Mouse (Mus musculus) adrenal gland, postnatal 25 days (tissue): ENCODE data around the gene Prkag3. TPM values are rescaled to one million over a fixed set of nuclear protein-coding genes. Genes with fewer than 3 reads are reported as not detected.
A peak's percentile ranks its signal among the peaks of the same experiment; 100 is the strongest.

Experiments
- DNase-seq: peaks from one replicate; pipeline ENCODE4 v3.0.0; 2021; ENCODE audit warnings: mixed read lengths
- total RNA-seq: library from RNA; stranded (reverse); gene quantifications from 2 replicates; pipeline ENCODE4 v1.2.3, GENCODE M21; 2021

Gene Prkag3
- total RNA-seq, 1 experiment from 2014 or later: not detected

GRCm38 (mm10) chr1:74759773-74760172 lies 10.8 kb upstream of the Prkag3 start:
- DNase-seq: no peak

- DNase-seq: no peak
Measured at GRCm38 (mm10) chr1:74754175-74754785, 5.3 kb upstream of the Prkag3 start.

DNA sequence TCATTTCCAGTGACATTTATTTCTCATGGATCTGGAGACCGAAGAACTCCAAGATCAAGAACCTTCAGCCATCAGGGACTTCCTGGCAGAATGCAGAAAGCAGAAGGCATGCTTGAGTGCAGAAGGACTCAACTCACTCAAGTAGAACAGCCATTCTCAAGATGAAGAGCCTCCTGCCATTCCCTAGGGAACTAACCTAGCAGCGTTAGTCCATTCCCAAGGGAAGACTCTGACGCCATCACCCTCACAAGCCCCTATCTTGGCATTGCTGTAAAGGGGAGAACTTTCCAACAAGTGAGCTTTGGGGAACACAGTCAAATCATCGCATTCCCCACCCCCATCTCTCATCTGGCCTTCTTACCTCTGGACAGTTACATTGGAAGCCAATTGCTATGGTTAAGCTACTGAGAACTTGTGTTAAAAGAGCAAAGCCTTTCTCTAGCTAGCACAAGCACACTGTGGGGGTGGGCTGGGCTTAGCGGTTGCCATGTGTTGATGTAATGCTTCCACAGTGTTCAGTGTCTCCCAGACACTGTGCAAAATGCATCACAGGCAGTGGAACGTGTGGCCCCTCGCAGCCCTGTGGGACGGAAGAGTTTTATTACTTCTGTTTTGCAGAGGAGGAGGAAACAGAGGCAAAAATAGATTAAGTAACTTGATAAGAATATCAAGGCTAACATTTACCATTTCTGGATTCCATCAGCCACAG lies 4.4 kb upstream of the Prkag3 start:
- DNase-seq: no peak

- DNase-seq: no peak
Measured at GRCm38 (mm10) chr1:74752833-74753232, 3.8 kb upstream of the Prkag3 start.

GRCm38 (mm10) chr1:74752150-74752549 lies 3.1 kb upstream of the Prkag3 start:
- no peak for DNase-seq

DNA sequence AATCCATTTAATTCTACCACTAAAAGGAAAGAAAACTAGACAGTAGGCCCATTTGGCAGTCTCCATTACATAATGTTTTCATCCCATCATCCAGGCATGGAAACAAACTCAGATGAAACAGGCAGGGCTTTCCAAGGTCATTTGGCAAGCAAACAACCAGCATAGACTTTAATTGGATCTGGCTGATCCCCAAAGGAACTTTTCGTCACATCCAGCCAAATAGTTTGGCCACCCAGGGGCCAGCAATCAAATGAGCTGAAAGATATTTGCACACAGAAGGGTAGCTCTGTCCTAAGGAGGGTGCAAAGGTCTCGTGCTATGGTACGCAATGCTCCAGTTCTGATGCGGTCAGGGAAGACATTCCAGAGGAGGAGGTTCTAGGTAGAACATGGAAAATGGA lies 1.7 kb upstream of the Prkag3 start:
- no peak for DNase-seq

DNA sequence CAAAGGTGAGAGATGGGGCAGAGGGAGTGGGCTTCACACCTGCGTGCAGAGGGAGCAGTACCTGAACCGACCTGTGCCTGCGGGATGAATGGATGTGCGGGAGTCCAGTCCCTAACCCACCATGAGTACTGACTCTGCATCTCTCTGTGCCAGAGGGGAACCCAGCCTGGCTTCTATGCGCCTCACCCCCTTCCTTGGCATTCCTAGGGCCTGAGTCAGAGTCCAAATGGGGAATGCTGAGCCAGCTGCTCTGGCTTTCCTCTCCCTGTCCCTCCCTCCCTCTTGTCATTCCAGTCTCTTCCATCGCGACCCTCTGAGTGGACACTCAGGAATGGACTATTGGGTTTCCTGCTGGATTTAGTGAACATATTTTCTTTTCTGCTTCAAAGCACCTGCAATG lies 280 bp upstream of the Prkag3 start:
- DNase-seq: peak; percentile 56

- no peak for DNase-seq
Measured at GRCm38 (mm10) chr1:74747335-74747734, 1.7 kb downstream of the Prkag3 start.

GRCm38 (mm10) chr1:74740846-74741245 lies 8.2 kb downstream of the Prkag3 start:
- DNase-seq: no peak

GRCm38 (mm10) chr1:74737500-74737899 lies 11.5 kb downstream of the Prkag3 start:
- no peak for DNase-seq

- no peak for DNase-seq
Measured at GRCm38 (mm10) chr1:74736977-74737376, 12.0 kb downstream of the Prkag3 start.

DNA sequence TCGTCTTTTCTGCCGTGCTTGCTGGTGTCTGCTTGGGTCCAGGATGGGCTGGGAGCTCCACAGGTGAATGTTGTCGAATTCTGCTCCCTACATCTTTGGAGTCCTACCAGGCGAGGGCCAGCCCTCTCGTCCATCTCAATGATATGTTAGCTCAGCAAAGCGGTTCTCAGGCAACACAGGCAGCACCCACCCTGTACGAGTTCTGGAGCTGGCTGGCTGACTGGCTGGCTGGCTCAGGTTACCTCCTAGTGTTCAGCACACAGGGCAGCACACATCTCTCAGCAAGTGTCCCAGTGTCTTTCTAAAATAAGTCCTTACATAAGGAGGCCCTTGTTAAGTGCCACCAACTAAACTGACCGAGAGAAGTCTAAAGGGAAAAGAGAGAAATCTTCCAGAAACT lies 20.6 kb downstream of the Prkag3 start:
- no peak for DNase-seq

- DNase-seq: no peak
Measured at GRCm38 (mm10) chr1:74726674-74727073, 22.3 kb downstream of the Prkag3 start.

GRCm38 (mm10) chr1:74726114-74726513 lies 22.9 kb downstream of the Prkag3 start:
- DNase-seq: no peak

DNA sequence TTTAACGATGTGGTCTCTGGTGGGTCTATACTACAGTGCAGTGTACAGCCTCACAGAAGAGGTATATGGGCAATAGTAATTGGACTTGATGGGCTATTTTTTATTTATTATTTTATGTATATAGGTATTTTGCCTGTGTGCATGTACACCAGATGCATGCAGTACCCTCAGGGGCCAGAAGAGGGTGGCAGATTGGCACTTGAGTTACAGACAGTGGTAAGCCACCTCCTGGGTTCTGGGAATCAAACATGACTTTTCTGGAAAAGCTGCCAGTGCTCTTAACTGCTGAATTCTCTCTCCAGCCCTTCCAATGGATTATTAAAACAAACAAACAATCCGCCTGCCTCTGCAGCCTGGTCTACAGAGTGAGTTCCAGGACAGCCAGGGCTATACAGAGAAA lies 25.3 kb downstream of the Prkag3 start:
- no peak for DNase-seq

- no peak for DNase-seq
Measured at GRCm38 (mm10) chr1:74721657-74722056, 27.4 kb downstream of the Prkag3 start.

- no peak for DNase-seq
Measured at GRCm38 (mm10) chr1:74719281-74719680, 29.7 kb downstream of the Prkag3 start.

DNA sequence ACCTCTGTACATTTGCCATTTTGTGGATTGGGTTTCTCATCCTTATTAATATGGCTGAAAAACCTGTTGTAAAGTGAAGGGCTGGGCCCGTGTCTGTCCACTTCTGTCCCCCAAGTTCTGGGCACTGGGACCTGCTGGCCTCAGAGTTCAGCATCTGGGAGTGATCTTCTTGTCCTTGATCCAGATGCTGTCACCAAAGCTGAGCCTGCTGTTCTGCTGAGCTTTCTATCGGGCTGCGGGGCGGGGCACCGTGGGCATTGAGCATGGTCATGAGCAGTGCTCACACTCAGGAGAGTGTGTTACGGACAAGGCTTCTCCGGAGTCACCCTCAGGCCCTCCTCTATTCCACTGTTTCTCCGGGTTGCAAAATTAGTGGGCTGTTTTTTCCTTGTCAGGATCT lies 30.9 kb downstream of the Prkag3 start:
- DNase-seq: no peak

DNA sequence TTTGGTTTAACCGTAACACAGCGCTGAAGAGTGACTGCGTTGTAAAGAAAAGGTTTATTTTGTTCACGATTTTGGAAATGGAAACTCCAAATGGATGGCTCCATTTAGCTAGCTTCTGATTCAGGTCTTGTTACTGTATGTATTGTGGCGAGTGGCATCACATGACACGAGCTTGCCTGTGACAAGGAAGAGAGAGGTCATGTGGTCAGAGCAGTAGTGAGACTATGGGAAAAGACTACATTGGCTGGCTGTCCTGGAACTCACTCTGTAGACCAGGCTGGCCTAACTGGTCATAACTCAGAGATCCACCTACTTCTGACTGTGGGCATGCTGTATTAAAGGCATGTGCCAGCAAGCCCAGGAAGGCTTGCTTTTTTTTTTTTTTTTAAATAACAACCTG lies 33.1 kb downstream of the Prkag3 start:
- no peak for DNase-seq

- no peak for DNase-seq
Measured at GRCm38 (mm10) chr1:74715468-74715867, 33.6 kb downstream of the Prkag3 start.

DNA sequence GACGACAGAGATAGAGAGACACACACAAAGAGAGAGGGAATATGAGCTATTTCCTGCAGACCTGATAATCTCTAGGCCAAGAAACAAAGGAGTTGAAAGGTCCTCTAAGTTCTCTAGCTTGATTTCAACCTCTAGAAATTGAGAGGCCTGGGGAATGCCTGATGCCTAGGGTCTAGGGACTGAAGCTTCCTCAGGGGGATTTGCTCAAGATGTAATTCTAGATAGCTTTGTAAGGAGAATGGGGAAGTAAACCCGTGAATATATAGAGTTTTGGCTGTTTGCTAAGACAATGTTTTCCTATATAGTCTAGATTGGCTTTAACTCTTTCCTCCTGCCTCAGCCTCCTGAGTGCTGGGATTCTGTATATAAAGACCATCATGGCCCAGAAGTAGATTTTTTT lies 34.1 kb downstream of the Prkag3 start:
- DNase-seq: no peak

DNA sequence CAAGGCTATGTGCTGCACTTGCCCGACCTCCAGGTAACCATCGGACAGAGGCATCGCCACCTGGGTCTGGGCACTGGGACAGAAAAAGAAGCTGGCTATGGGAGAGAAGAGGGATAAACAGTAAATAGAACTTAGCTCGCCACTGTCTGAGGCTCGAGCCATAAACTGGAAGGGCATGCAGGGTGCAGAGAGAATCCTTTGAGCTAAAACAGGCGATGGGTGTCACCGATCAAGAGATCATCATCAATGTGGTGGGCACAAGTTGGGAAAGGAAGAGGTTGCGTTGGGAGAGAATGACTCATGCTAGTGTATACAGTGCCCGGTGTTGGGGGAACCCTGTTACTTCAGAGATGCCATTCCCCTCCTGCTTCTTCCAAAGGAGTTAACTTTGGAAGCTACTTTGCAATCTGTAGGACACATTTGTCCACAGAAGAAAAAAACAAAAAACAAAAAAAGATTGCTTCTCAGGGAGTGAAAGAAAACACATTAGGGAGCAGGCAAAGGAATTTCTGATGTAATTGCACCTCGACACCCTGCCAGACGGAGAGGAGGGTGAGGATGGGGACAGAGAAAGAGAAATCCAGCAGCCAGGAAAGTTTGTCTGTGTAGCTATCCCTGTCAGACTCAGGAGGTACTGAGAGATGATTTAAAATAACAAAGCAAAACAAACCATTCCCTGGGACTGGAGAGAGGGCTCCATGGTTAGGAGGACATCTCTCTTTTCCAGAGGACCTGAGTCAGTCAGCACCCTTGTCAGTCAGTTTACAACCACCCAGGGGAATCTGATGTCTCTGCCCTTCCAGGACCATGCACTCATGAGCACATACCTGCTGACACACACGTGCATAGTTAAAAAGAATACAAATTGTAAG lies 34.9 kb downstream of the Prkag3 start:
- no peak for DNase-seq
